Mouse (Mus musculus): ENCODE data around the gene Plekhh2.
"Not testable (repeated sequence)": the region's sequence is repeated elsewhere in the genome, so short reads cannot be mapped to it uniquely, and the experiment has no call there.

Plekhh2 gene

DNA sequence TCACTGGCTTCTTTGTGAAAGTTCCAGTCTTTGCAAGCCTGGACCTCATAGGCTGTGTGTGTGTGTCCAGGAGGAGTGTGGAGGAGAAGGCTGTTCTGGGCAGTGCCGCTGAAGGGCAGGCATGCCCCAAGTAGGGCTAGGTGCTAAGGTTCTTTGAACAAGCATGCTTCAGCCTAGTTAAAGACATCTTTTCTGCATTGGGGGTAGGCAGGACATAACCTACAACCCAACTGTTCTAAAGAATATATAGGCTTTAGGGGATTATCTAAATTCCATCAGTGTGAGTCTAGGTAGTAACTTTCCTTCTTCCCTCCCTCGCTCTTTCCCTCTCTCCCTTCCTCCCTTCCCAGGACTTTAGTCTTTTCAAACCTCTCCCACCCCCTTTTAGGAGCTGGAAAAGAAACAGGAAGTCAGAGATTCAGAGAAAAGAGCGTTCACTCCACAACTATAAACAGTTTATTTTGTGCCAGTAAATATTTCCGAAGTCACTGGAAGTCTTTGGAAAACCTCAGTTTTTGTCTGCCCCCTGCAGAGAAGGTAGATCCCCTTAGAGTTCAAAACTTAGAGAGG, 906 bp downstream of the Plekhh2 start:
- DNase-seq, result no peak

GRCm38 (mm10) chr17:84515901-84516300, 4.2 kb downstream of the Plekhh2 start:
- no peak for DNase-seq

DNA sequence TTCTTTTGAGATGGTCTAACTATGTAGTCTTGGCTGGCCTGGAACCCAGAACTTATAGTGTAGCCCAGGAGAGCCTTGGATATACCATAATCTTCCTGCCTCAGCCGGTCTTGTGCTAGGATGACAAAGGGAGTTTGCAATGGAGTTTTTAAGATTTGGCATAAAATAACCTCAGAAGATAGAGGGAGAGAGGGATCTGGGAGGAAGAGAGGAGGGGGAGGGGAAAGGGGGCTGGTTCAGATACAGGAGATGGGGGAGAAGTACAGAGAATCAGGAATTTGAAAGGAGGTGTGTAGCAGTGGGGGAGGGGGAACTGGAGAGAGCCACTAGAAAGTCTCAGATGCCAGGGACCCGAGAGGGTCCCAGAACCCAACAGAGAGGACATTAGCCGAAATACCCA, 7.7 kb downstream of the Plekhh2 start:
- no peak for DNase-seq

DNA sequence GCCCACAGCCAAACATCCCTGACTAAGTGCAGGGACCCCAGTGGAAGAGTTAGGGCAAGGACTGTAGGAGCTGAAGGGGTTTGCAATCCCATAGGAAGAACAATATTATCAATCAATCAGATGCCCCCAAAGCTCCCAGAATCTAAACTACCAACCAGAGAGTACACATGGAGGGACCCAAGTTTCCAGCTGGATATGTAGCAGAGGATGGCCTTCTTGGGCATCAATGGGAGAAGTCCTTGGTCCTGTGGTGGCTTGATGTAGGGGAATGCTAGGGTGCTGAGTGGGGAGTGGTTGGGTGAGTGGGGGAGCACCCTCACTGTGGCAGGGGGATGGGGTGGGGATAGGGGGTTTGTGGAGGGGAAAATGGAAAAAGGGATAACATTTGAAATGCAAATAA, 8.4 kb downstream of the Plekhh2 start:
- no peak for DNase-seq

GRCm38 (mm10) chr17:84529356-84529755, 17.7 kb downstream of the Plekhh2 start:
- no peak for DNase-seq

GRCm38 (mm10) chr17:84530202-84530796, 18.6 kb downstream of the Plekhh2 start:
- no peak for DNase-seq

DNA sequence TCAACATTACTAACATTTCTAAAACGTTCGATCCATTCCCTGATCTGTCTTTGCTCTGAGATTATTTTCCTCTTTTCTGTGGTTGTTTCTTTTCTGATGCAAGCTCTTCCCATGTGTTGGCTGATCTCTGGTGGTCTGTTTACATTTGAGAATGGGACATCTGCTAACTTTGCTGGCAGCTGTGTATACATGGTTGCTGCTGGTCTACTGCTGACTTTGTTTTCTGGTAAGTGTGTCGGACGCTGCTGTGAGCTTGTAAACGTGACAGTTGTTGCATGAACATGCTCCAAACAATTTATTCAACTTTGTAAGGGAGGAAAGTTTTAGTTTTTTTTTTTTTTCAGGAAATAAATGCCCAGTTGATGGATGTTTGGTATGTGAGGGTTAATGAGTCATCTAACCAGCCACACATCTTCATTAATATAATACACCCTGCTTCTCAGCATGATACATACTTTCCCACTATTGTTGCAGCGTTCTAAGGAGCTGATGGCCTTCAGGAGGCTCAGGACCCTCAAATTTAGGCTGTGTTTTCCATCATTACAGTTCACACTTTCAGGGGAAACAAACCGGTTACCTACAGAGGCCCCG, 21.3 kb downstream of the Plekhh2 start:
- DNase-seq, result no peak

GRCm38 (mm10) chr17:84533841-84534240, 22.1 kb downstream of the Plekhh2 start:
- no peak for DNase-seq

DNA sequence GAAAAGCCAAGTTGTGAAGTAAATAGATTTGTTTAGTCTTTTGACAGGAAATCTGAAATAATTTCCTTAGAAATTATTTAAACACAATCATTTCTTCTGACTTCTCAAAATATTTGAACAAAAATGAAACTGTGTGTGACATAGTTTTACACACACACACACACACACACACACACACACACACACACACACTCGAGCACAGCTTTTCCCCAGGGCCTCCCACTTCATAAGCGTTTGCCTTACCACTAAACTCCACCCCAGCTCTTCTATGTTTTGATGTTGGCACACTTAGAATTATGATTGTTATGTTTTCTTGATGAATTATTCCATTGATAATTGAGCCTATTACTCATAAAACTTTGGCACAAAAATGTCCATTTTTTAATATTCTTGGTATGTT, 22.9 kb downstream of the Plekhh2 start:
- DNase-seq, result no peak

DNA sequence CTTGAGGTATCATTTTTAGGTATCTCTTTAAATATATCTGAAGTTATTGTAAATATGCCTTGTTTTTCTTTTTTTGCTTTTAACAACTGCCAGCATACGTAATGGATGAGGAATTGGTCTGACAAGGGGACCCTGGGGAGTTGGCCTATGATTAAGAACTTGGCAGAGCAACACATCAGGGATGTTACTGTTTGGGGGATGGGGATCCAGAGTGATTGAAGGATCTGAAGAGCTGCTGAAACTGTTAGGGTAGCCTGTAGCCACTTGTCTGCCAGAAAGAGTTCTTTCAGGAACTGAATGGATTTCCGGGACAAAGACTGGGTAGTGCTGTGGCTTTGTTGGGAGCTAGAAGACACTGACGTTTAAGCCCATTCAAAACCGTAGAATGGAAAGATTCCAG, 23.5 kb downstream of the Plekhh2 start:
- DNase-seq, result no peak

GRCm38 (mm10) chr17:84537301-84537700, 25.6 kb downstream of the Plekhh2 start:
- no peak for DNase-seq

GRCm38 (mm10) chr17:84537966-84538365, 26.3 kb downstream of the Plekhh2 start:
- no peak for DNase-seq

- DNase-seq, result no peak
Observed at GRCm38 (mm10) chr17:84540603-84541002, 28.9 kb downstream of the Plekhh2 start.

DNA sequence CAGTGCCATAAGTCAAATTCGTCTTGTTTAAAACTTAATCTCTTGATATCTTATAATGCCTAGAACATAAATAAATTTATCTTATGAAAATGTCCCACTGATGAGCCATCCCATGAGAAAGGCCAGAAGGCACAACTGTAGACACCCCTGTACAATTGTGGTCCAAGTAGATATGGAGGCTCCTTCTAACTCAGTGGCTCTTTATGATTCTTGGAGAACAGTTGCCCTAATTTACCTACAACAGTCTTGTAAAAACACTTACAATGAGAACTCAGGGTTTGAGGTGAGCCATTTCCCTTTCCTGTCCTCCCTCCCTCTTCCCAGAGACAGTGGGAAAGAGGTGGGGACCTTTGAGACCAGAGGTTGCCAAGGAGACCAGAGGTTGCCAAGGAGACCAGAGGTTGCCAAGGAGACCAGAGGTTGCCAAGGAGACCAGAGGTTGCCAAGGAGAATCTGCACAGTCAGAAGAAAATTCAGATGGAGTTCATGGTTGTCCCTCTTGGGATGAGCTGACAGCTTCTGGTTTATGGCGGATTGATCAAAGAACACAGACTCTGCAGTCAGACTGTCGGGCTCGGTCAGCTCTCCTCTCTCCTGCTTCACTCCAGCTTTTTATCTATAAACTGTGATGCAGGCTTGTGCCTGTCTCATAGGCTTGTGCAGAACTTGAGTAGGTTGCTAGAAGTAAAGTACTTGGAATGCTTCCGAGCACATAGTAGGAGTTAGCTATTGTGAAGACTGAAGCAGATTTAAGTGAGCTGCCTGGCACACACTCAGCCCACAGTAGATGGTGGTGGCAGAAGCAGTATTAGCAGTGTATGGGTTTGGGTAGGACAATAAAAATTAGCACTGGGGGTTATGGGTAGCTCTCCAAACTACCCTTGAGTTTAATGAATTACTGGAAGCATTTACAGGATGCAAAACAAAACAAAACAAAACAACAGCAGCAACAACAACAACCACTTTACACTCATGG, 39.5 kb downstream of the Plekhh2 start:
- DNase-seq, result peak; percentile 54

- DNase-seq, result peak; percentile 71
Observed at GRCm38 (mm10) chr17:84552230-84552629, 40.5 kb downstream of the Plekhh2 start.

- not testable (repeated sequence) for DNase-seq
Observed at GRCm38 (mm10) chr17:84564264-84564663, 52.6 kb downstream of the Plekhh2 start.

- DNase-seq, result no peak
Observed at GRCm38 (mm10) chr17:84565762-84566161, 54.1 kb downstream of the Plekhh2 start.

- DNase-seq, result peak; percentile 57
Observed at GRCm38 (mm10) chr17:84566773-84567555, 55.3 kb downstream of the Plekhh2 start.

DNA sequence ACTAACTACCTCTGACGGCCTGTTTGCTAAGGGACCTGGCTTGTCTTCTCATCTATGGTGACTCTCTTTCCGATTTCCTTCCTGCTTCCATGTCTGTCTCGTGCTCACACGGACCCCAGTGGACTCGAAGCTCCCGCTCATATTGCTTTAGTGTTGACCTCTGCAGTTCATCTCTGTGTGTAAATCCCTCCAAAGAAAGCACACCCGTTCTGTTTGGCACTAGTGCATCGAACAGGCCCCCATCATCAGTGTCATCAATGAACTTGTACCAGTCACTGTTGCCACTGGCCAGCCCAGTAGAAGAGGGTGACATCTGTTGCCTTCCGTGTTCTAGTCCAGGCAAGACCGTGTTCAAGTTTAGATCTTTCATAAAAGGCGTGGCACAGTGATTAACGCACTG, 57.1 kb downstream of the Plekhh2 start:
- no peak for DNase-seq

- DNase-seq, result no peak
Observed at GRCm38 (mm10) chr17:84569770-84570169, 58.1 kb downstream of the Plekhh2 start.

- peak; percentile 47 for DNase-seq
Observed at GRCm38 (mm10) chr17:84571629-84572028, 59.9 kb downstream of the Plekhh2 start.

GRCm38 (mm10) chr17:84573305-84573704, 61.6 kb downstream of the Plekhh2 start:
- no peak for DNase-seq

GRCm38 (mm10) chr17:84573940-84574339, 62.2 kb downstream of the Plekhh2 start:
- DNase-seq, result no peak

All from retina, postnatal 1 day (tissue).